Mouse (Mus musculus) MEL (cell line): ENCODE results near the gene Zcchc14. TPM values are rescaled to one million over a fixed set of nuclear protein-coding genes. Genes with fewer than 3 reads are reported as not detected.

Experiments
- DNase-seq: peaks from one replicate; pipeline ENCODE4 v3.0.0; 2011; ENCODE audit warnings: low read depth, low spot score
- H3K27ac ChIP-seq: 2 replicates; pipeline ENCODE4 v1.5.1; 2012; ENCODE audit warnings: low read depth, mild to moderate bottlenecking, control low read depth, low read length, moderate library complexity; ENCODE audit not compliant: control insufficient read depth
- H3K27me3 ChIP-seq, 2 experiments: fragments of 150-350 bp in 1 of 2; sonication (generic) in 1 of 2; 2 replicates each; pipeline ENCODE4 v1.6.1; 2012; ENCODE audit warnings: low read length in 2 of 2, mild to moderate bottlenecking in 2 of 2, improper control_type of control experiment in 1 of 2, moderate library complexity in 1 of 2; ENCODE audit not compliant: insufficient read depth in 2 of 2, control insufficient read depth in 1 of 2
- H3K36me3 ChIP-seq, 2 experiments: 2 replicates each; pipeline ENCODE4 v1.6.1; 2012 to 2014; ENCODE audit warnings: low read length in 2 of 2, improper control_type of control experiment in 1 of 2, inconsistent platforms in 1 of 2, mild to moderate bottlenecking in 1 of 2; ENCODE audit not compliant: insufficient read depth in 2 of 2, control insufficient read depth in 1 of 2
- H3K4me1 ChIP-seq, 2 experiments: fragments of 150-350 bp in 1 of 2; sonication (generic) in 1 of 2; 2 replicates each; pipeline ENCODE4 v1.6.1; 2012; ENCODE audit warnings: low read length in 2 of 2, improper control_type of control experiment in 1 of 2, mild to moderate bottlenecking in 1 of 2; ENCODE audit not compliant: insufficient read depth in 2 of 2, control insufficient read depth in 1 of 2
- H3K4me3 ChIP-seq, 2 experiments: fragments of 150-350 bp in 1 of 2; sonication (generic) in 1 of 2; 2 replicates each; pipeline ENCODE4 v1.5.1; 2012; ENCODE audit warnings: low read depth in 2 of 2, low read length in 2 of 2, mild to moderate bottlenecking in 2 of 2, moderate library complexity in 2 of 2, control low read depth in 1 of 2, improper control_type of control experiment in 1 of 2; ENCODE audit not compliant: control insufficient read depth in 1 of 2, insufficient read depth in 1 of 2
- H3K79me2 ChIP-seq: 2 replicates; pipeline ENCODE4 v1.6.1; 2012; ENCODE audit warnings: mild to moderate bottlenecking, low read length, moderate library complexity; ENCODE audit not compliant: control insufficient read depth, poor library complexity, insufficient read depth
- H3K9ac ChIP-seq: 2 replicates; pipeline ENCODE4 v1.6.1; 2012; ENCODE audit warnings: low read depth, mild to moderate bottlenecking, control low read depth, low read length, moderate library complexity; ENCODE audit not compliant: control insufficient read depth, poor library complexity, severe bottlenecking
- H3K9me3 ChIP-seq: fragments of 150-350 bp; sonication (generic); replicated peaks from 2 replicates; pipeline ENCODE4 v1.6.1; 2012; ENCODE audit warnings: mild to moderate bottlenecking, low read length, improper control_type of control experiment, moderate library complexity; ENCODE audit not compliant: insufficient read depth
- BHLHE40 ChIP-seq: IDR thresholded peaks from 2 replicates; pipeline ENCODE4 v1.6.1; 2012; ENCODE audit warnings: low read depth, mild to moderate bottlenecking, inconsistent platforms, low read length, improper control_type of control experiment, borderline replicate concordance
- CHD1 ChIP-seq: IDR thresholded peaks from 2 replicates; pipeline ENCODE4 v1.6.1; 2012; ENCODE audit warnings: low read depth, mild to moderate bottlenecking, inconsistent platforms, low read length, improper control_type of control experiment
- CTCF ChIP-seq, 3 experiments: IDR thresholded peaks in 2 of 3; conservative IDR thresholded peaks in 1 of 3; 2 replicates each; pipeline ENCODE4 v1.5.1; 2011 to 2012; ENCODE audit warnings: low read length in 3 of 3, low read depth in 2 of 3, mild to moderate bottlenecking in 2 of 3, improper control_type of control experiment in 1 of 3, inconsistent platforms in 1 of 3, mixed read lengths in 1 of 3, moderate library complexity in 1 of 3; ENCODE audit not compliant: control insufficient read depth in 1 of 3, insufficient read depth in 1 of 3, poor library complexity in 1 of 3, severe bottlenecking in 1 of 3
- ELF1 ChIP-seq: IDR thresholded peaks from 2 replicates; pipeline ENCODE4 v1.6.1; 2014; ENCODE audit warnings: low read depth, mild to moderate bottlenecking, inconsistent platforms, low read length, improper control_type of control experiment, moderate library complexity
- EP300 ChIP-seq, 2 experiments: IDR thresholded peaks; 2 replicates each; pipeline ENCODE4 v1.6.1; 2011; ENCODE audit warnings: improper control_type of control experiment in 2 of 2, low read length in 2 of 2, low read depth in 1 of 2, mild to moderate bottlenecking in 1 of 2
- ETS1 ChIP-seq: IDR thresholded peaks from 2 replicates; pipeline ENCODE4 v1.6.1; 2012; ENCODE audit warnings: low read depth, mild to moderate bottlenecking, inconsistent platforms, low read length, improper control_type of control experiment, moderate library complexity
- JUND ChIP-seq: IDR thresholded peaks from 2 replicates; pipeline ENCODE4 v1.6.1; 2011; ENCODE audit warnings: low read depth, mild to moderate bottlenecking, improper control_type of control experiment, low read length
- KAT2A ChIP-seq: conservative IDR thresholded peaks from 2 replicates; pipeline ENCODE4 v1.6.1; 2012; ENCODE audit warnings: low read depth, low read length, improper control_type of control experiment, inconsistent platforms
- MAFK ChIP-seq: IDR thresholded peaks from 2 replicates; pipeline ENCODE4 v1.6.1; 2011; ENCODE audit warnings: low read depth, mild to moderate bottlenecking, low read length, improper control_type of control experiment, borderline replicate concordance
- MAX ChIP-seq: IDR thresholded peaks from 2 replicates; pipeline ENCODE4 v1.6.1; 2011; ENCODE audit warnings: low read length, improper control_type of control experiment
- MAZ ChIP-seq: IDR thresholded peaks from 2 replicates; pipeline ENCODE4 v1.6.1; 2012; ENCODE audit warnings: low read depth, mild to moderate bottlenecking, inconsistent platforms, low read length, improper control_type of control experiment
- MXI1 ChIP-seq: IDR thresholded peaks from 2 replicates; pipeline ENCODE4 v1.6.1; 2011; ENCODE audit warnings: mild to moderate bottlenecking, low read depth, low read length, improper control_type of control experiment
- MYB ChIP-seq: IDR thresholded peaks from 2 replicates; pipeline ENCODE4 v1.6.1; 2011; ENCODE audit warnings: mild to moderate bottlenecking, low read depth, low read length, improper control_type of control experiment
- MYC ChIP-seq: IDR thresholded peaks from 2 replicates; pipeline ENCODE4 v1.6.1; 2011; ENCODE audit warnings: low read depth, mild to moderate bottlenecking, low read length, improper control_type of control experiment, moderate library complexity
- NRF1 ChIP-seq: IDR thresholded peaks from 2 replicates; pipeline ENCODE4 v1.6.1; 2014; ENCODE audit warnings: low read depth, mild to moderate bottlenecking, inconsistent platforms, low read length, improper control_type of control experiment, moderate library complexity; ENCODE audit not compliant: poor library complexity, insufficient read depth, severe bottlenecking
- POLR2A ChIP-seq, 2 experiments: IDR thresholded peaks; 2 replicates each; pipeline ENCODE4 v1.6.1; 2011 to 2012; ENCODE audit warnings: low read length in 2 of 2, mild to moderate bottlenecking in 2 of 2, control low read depth in 1 of 2, improper control_type of control experiment in 1 of 2, low read depth in 1 of 2, moderate library complexity in 1 of 2; ENCODE audit not compliant: control insufficient read depth in 1 of 2, insufficient read depth in 1 of 2, poor library complexity in 1 of 2
- POLR2AphosphoS2 ChIP-seq: IDR thresholded peaks from 2 replicates; pipeline ENCODE4 v1.6.1; 2011; ENCODE audit warnings: low read length, improper control_type of control experiment
- POLR2AphosphoS5 ChIP-seq: IDR thresholded peaks from 2 replicates; pipeline ENCODE4 v1.6.1; 2012; ENCODE audit warnings: low read depth, borderline replicate concordance, mild to moderate bottlenecking, inconsistent platforms, low read length, moderate library complexity, mixed read lengths
- RCOR1 ChIP-seq: IDR thresholded peaks from 2 replicates; pipeline ENCODE4 v1.6.1; 2012; ENCODE audit warnings: low read depth, mild to moderate bottlenecking, inconsistent platforms, low read length, improper control_type of control experiment
- SMC3 ChIP-seq: IDR thresholded peaks from 2 replicates; pipeline ENCODE4 v1.6.1; 2011; ENCODE audit warnings: low read depth, low read length, improper control_type of control experiment
- UBTF ChIP-seq: IDR thresholded peaks from 2 replicates; pipeline ENCODE4 v1.6.1; 2012; ENCODE audit warnings: low read depth, mild to moderate bottlenecking, inconsistent platforms, low read length, improper control_type of control experiment, moderate library complexity, borderline replicate concordance; ENCODE audit not compliant: insufficient read depth
- USF1 ChIP-seq: IDR thresholded peaks from 2 replicates; pipeline ENCODE4 v1.6.1; 2014; ENCODE audit warnings: low read depth, mild to moderate bottlenecking, inconsistent platforms, low read length, improper control_type of control experiment, moderate library complexity
- USF2 ChIP-seq, 2 experiments: IDR thresholded peaks; 2 replicates each; pipeline ENCODE4 v1.6.1; 2011 to 2012; ENCODE audit warnings: improper control_type of control experiment in 2 of 2, low read length in 2 of 2, borderline replicate concordance in 1 of 2, inconsistent platforms in 1 of 2, low read depth in 1 of 2, mild to moderate bottlenecking in 1 of 2; ENCODE audit not compliant: insufficient read depth in 1 of 2
- ZC3H11A ChIP-seq: IDR thresholded peaks from 2 replicates; pipeline ENCODE4 v1.6.1; 2012; ENCODE audit warnings: low read depth, mild to moderate bottlenecking, inconsistent platforms, low read length, improper control_type of control experiment
- ZNF384 ChIP-seq: IDR thresholded peaks from 2 replicates; pipeline ENCODE4 v1.6.1; 2012; ENCODE audit warnings: low read depth, mild to moderate bottlenecking, inconsistent platforms, low read length, improper control_type of control experiment
- polyA plus RNA-seq, 2 experiments: library from polyadenylated mRNA; stranded (reverse) in 1 of 2; unstranded in 1 of 2; fragments of >175 nt in 1 of 2; fragments of >200 nt in 1 of 2; gene quantifications; 2 replicates each; pipeline versions ENCODE4 v1.2.1 to v1.2.4; 2012; ENCODE audit warnings: low replicate concordance in 2 of 2, low read depth in 1 of 2; ENCODE audit not compliant: insufficient read length in 2 of 2, insufficient read depth in 1 of 2, missing spikeins in 1 of 2
- total RNA-seq: library from RNA; depleted of rRNA; stranded (reverse); fragments of 300-350 nt; gene quantifications from 2 replicates; pipeline ENCODE4 v1.2.3, GENCODE M21; 2012

Gene Zcchc14
- total and polyA plus RNA-seq, 3 experiments, result 0.04 to 0.11 TPM; not detected in 1

DNA sequence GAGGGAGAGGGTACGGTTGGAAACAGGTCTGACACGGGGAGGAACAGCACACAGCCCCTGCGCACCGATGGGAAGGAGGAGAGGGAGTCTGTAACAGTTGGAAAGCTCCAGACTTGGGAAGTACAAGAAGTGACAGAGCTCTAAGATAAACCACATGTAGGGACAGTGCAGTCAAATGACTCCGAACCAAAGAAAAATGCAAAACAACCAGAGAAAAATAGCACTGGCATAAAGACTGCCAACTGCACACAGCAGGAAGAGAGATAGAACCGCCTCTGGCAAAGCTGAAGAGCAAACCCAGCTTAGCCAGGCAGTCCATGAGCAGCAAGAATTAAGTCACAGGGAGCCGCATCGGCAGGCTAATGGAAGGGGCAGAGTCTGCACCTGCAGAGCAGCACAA, 29.7 kb downstream of the Zcchc14 start:
- H3K4me3 ChIP-seq, result no peak overlapping the region
- H3K27me3 ChIP-seq, result no peaks in the 10 kb centered on the region
- H3K27ac ChIP-seq, result no peak overlapping the region
- no peak for DNase-seq
- H3K9me3 ChIP-seq, result no peaks in the 10 kb centered on the region
- no peaks in the 10 kb centered on the region for H3K4me1 ChIP-seq
- TF ChIP-seq POLR2AphosphoS5 (no peak), EP300 (IDR thresholded peaks at IDR 0.05; ENCODE audit: low read depth in 1 of 2, low read length in 2 of 2) (no peak), MXI1 (no peak), POLR2AphosphoS2 (no peak), MAFK (no peak), ELF1 (no peak), NRF1 (no peak), MAX (no peak), MAZ (no peak), RCOR1 (no peak), MYC (no peak), CTCF (IDR thresholded peaks at IDR 0.05 in 2 of 3, conservative IDR thresholded peaks at IDR 0.05 in 1 of 3; ENCODE audit: control insufficient read depth in 1 of 3, insufficient read depth in 1 of 3, low read depth in 2 of 3, low read length in 3 of 3, poor library complexity in 1 of 3, severe bottlenecking in 1 of 3) (no peak), POLR2A (IDR thresholded peaks at IDR 0.05; ENCODE audit: control insufficient read depth in 1 of 2, insufficient read depth in 1 of 2, low read depth in 1 of 2, low read length in 2 of 2, poor library complexity in 1 of 2) (no peak), UBTF (no peak), KAT2A (no peak), JUND (no peak), ZC3H11A (no peak), MYB (no peak), ZNF384 (no peak), USF2 (IDR thresholded peaks at IDR 0.05; ENCODE audit: borderline replicate concordance in 1 of 2, insufficient read depth in 1 of 2, low read depth in 1 of 2, low read length in 2 of 2) (no peak)
- H3K9ac ChIP-seq, result no peak overlapping the region
- no peaks in the 10 kb centered on the region for H3K36me3 ChIP-seq
- H3K79me2 ChIP-seq, result no peaks in the 10 kb centered on the region

DNA sequence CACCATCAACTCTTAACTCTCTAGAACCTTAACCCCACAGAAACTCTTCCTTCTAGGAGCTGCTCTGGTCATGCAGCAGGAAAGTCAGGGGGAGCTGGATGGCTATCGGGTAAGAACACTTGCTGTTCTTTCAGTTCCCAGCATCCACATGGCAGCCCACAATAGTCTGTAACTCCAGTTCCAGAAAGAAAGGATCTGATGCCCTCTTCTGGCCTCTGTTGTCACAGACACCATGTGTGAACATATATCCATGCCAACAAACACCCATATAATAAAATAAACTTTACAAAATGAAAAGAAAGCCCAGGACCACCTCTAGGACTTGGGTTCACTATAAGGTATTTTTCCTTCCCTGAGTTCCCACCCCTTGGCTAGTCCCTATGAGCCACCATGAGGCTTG, 30.8 kb downstream of the Zcchc14 start:
- Histone ChIP-seq H3K4me1 (no peaks in the 10 kb centered on the region), H3K27me3 (no peaks in the 10 kb centered on the region)

More for the DNA sequence above, 30.8 kb downstream of the Zcchc14 start:
- H3K79me2 ChIP-seq, result no peaks in the 10 kb centered on the region
- H3K36me3 ChIP-seq, result no peaks in the 10 kb centered on the region
- H3K27ac ChIP-seq, result no peak overlapping the region
- no peaks in the 10 kb centered on the region for H3K9me3 ChIP-seq
- TF ChIP-seq CHD1 (no peak), CTCF (IDR thresholded peaks at IDR 0.05 in 2 of 3, conservative IDR thresholded peaks at IDR 0.05 in 1 of 3; ENCODE audit: control insufficient read depth in 1 of 3, insufficient read depth in 1 of 3, low read depth in 2 of 3, low read length in 3 of 3, poor library complexity in 1 of 3, severe bottlenecking in 1 of 3) (peak in 1 of 3 experiments; percentile 7; a peak in 1 of 6 replicates), SMC3 (0 out of 2 replicates have a peak, but pooled peaks have one; percentile 8), ZNF384 (no peak), POLR2A (IDR thresholded peaks at IDR 0.05; ENCODE audit: control insufficient read depth in 1 of 2, insufficient read depth in 1 of 2, low read depth in 1 of 2, low read length in 2 of 2, poor library complexity in 1 of 2) (no peak), ETS1 (no peak), USF2 (IDR thresholded peaks at IDR 0.05; ENCODE audit: borderline replicate concordance in 1 of 2, insufficient read depth in 1 of 2, low read depth in 1 of 2, low read length in 2 of 2) (no peak), BHLHE40 (no peak), USF1 (no peak)
- DNase-seq, result no peak
- no peak overlapping the region for H3K9ac ChIP-seq
- no peak overlapping the region for H3K4me3 ChIP-seq
